Mouse (Mus musculus) heart, adult 18-20 months (tissue): ENCODE data around the gene Gm26657. TPM values are rescaled to one million over a fixed set of nuclear protein-coding genes. Genes with fewer than 3 reads are reported as not detected.

Experiments used
- DNase-seq, 2 experiments: peaks; one replicate each; pipeline ENCODE4 v3.0.0; 2021 to 2022; ENCODE audit warnings: mixed read lengths in 1 of 2
- total RNA-seq, 2 experiments: library from RNA; stranded (reverse); gene quantifications; 2 replicates each; pipeline ENCODE4 v1.2.3; 2021

The Gm26657 gene
- total RNA-seq, 2 experiments from 2014 or later, result not detected

- no peak for DNase-seq
Observed at GRCm38 (mm10) chr4:56757693-56758092, 17.8 kb downstream of the Gm26657 start.

GRCm38 (mm10) chr4:56767861-56768284, 28.0 kb downstream of the Gm26657 start:
- peak; percentile 54 to 72 for DNase-seq

GRCm38 (mm10) chr4:56768913-56769312, 29.0 kb downstream of the Gm26657 start:
- DNase-seq, result peak; percentile 63 to 64

- DNase-seq, result no peak
Observed at GRCm38 (mm10) chr4:56771065-56771464, 31.2 kb downstream of the Gm26657 start.

Other genes with a start within 250 kb of the Gm26657 start
- gene Actl7b, start 1.4 kb downstream of the Gm26657 start, total RNA-seq, result not detected
- gene Actl7a, start 3.3 kb downstream of the Gm26657 start, total RNA-seq, result not detected
- gene Elp1, start 62.3 kb downstream of the Gm26657 start, total RNA-seq, result 10 to 100 TPM; 19.7 to 22.1 TPM
- 1 to 10 TPM; 1.8 to 1.9 TPM for gene Fam206a, start 62.3 kb downstream of the Gm26657 start, total RNA-seq
- gene Ctnnal1, start 125.1 kb downstream of the Gm26657 start, total RNA-seq, result 10 to 100 TPM; 24.8 to 37.8 TPM
- 10 to 100 TPM; 81.5 to 86.2 TPM for gene Tmem245, start 207.4 kb downstream of the Gm26657 start, total RNA-seq